Mouse (Mus musculus): ENCODE results near the gene Psmd5. TPM values are rescaled to one million over a fixed set of nuclear protein-coding genes. Genes with fewer than 3 reads are reported as not detected.

Psmd5 gene
- polyA plus RNA-seq (2016; fragmentation: Nextera tagmentation; extraction: Ambion mirVana), result 94.5 and 94.9 TPM in 2 replicates

DNA sequence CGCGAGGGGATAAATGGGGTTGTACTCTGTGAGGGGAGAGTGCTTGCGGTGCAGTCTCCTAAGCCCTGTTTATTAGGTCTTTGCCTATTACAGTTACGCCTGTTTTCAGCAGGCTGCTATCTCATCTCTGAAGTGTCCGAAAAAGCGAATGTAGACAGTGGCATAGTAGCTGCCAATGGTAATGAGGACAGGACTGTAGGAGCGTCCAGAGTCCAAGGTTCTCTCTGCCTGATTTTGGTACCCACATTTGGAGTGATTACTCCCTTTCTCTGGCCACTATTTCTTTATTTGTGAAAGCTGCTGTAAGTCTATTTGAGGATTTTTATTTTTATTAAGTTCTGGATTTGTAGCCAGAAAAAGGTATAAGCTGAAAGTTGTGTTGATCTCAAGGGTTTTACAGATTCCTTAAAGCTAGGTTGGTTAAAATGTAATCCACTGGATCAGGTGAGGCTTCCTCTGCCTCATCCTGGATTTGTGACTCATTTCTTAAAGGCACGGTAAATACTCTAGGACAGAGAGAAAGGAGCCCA lies at the start of gene Psmd5:
TSS of gene Psmd5 (minus strand) at position 153 of the 530 bp plus-strand sequence.
- no peak for ATAC-seq (ENCODE audit: low FRiP score, low read depth)
- no peaks in the 10 kb centered on the region for H3K9me3 ChIP-seq
- H3K27ac ChIP-seq, result no peak within 1 kb of the TSS
- H3K4me3 ChIP-seq, result no peak within 1 kb of the TSS
- H3K4me1 ChIP-seq, result peaks cover 10% of the 10 kb centered on the region
- H3K4me2 ChIP-seq (replicated peaks), result peak within 1 kb of the TSS; percentile 32
- WGBS, result 16% methylated on average over 8 of the region's 8 CpGs
- no peaks in the 10 kb centered on the region for H3K36me3 ChIP-seq
- H3K27me3 ChIP-seq (replicated peaks), result peaks cover 21% of the 10 kb centered on the region
- H3K9ac ChIP-seq, result 0 out of 2 replicates have a peak within 1 kb of the TSS, but pooled peaks have one; percentile 5

DNA sequence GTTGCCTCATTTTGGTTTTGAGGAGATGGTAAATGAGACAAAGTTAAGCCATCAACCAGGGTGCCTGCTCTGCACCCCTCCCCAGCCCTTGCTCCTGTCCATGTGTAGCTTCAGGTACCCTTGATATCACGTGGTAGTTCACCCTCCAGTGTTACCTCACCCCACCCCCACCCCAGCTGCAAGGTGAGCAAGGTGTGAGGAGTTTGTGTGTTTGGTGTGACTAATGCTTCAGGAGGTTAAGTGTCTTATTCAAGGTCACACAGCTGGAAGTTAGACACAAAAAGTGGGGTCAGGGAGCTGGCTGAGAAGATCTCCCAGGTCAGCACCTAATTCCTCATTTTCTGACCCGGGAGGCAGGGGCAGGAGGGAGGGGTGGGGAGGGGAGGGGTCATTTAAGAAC lies 48.0 kb upstream of the Psmd5 start:
- 34% methylated on average over 2 of the region's 2 CpGs for WGBS

DNA sequence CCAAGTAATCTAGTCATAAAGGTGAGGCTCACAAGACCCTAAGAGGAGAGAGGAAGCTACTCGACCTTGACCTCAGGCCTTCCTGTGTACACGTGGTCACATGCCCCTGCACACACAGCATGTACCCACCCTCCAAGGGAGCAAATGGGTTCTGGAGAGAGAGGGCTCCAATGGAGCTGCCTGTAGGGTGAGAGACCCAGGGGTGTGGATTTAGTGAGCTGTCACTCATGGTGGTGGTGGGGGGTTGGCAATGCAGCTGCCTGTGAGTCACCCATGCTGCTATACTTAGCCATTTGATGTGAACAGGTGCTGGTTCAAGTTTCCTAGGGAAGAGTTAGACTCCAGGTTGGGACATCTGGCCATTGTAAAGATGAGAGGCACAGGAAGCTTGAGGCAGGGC lies 45.4 kb upstream of the Psmd5 start:
- Histone ChIP-seq H3K9ac (no peak overlapping the region), H3K4me3 (no peak overlapping the region), H3K36me3 (no peaks in the 10 kb centered on the region), H3K4me1 (peaks cover under 1% of the 10 kb centered on the region; the same call in 1 of the 2 replicates), H3K4me2 (replicated peaks) (no peak overlapping the region), H3K27me3 (replicated peaks) (peaks cover 6% of the 10 kb centered on the region; the same call in 1 of the 2 replicates), H3K9me3 (no peaks in the 10 kb centered on the region), H3K27ac (no peak overlapping the region)
- WGBS, result 70% methylated on average over 2 of the region's 2 CpGs
- ATAC-seq (ENCODE audit: low FRiP score, low read depth), result no peak

More for the DNA sequence above, 48.0 kb upstream of the Psmd5 start:
- Histone ChIP-seq H3K27ac (no peak overlapping the region), H3K4me2 (replicated peaks) (no peak overlapping the region), H3K4me3 (no peak overlapping the region), H3K4me1 (no peaks in the 10 kb centered on the region), H3K9me3 (no peaks in the 10 kb centered on the region), H3K27me3 (replicated peaks) (no peaks in the 10 kb centered on the region), H3K36me3 (no peaks in the 10 kb centered on the region), H3K9ac (no peak overlapping the region)
- ATAC-seq (ENCODE audit: low FRiP score, low read depth), result no peak

DNA sequence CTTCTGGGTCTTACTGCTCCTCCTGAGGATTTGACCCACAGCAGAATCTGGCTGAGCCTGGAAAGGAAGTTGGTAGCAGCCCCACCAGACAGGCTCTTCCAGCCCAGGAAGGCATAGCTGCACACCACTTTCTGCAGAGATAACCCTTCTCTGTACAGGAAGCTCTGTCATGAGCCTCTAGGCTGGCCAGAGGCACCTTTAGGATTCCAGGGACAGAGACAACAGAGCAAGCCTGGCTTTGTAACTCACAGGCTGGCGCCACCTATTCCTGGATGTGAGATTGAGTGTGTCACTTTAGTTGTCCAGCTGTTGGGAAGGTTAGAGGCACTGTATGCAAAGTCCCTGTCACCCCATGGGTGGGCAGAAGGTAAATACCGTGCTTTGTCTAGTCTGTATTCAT lies 40.3 kb upstream of the Psmd5 start:
- WGBS, result 35% methylated on average over 2 of the region's 2 CpGs
- H3K9ac ChIP-seq, result no peak overlapping the region
- H3K36me3 ChIP-seq, result no peaks in the 10 kb centered on the region
- H3K27me3 ChIP-seq (replicated peaks), result peaks cover 45% of the 10 kb centered on the region
- H3K4me1 ChIP-seq, result peaks cover 22% of the 10 kb centered on the region
- no peak overlapping the region for H3K4me2 ChIP-seq (replicated peaks)
- H3K27ac ChIP-seq, result no peak overlapping the region
- no peak overlapping the region for H3K4me3 ChIP-seq
- H3K9me3 ChIP-seq, result no peaks in the 10 kb centered on the region
- no peak for ATAC-seq (ENCODE audit: low FRiP score, low read depth)

DNA sequence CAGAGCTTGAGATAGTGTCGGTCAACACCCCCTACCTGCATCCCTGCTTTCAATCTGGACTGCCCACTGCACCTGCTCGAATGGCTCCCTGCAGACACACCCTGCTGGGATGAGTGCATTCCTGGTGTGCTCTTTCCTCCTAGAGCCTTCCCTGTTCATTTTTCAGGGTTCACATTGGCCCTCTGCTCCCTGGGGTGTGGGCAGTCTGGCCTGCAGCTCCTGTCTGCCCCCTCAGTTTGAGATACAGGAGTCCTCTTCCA lies 40.0 kb upstream of the Psmd5 start:
- no peak overlapping the region for H3K9ac ChIP-seq
- ATAC-seq (ENCODE audit: low FRiP score, low read depth), result no peak
- no peak overlapping the region for H3K27ac ChIP-seq
- no peaks in the 10 kb centered on the region for H3K36me3 ChIP-seq
- H3K4me1 ChIP-seq, result peaks cover 22% of the 10 kb centered on the region
- H3K4me3 ChIP-seq, result no peak overlapping the region; the same call in 1 of the 2 replicates
- WGBS, result 14% methylated on average over 2 of the region's 2 CpGs
- peak overlapping the region; percentile 99 for H3K4me2 ChIP-seq (replicated peaks)
- H3K27me3 ChIP-seq (replicated peaks), result peaks cover 45% of the 10 kb centered on the region
- no peaks in the 10 kb centered on the region for H3K9me3 ChIP-seq

DNA sequence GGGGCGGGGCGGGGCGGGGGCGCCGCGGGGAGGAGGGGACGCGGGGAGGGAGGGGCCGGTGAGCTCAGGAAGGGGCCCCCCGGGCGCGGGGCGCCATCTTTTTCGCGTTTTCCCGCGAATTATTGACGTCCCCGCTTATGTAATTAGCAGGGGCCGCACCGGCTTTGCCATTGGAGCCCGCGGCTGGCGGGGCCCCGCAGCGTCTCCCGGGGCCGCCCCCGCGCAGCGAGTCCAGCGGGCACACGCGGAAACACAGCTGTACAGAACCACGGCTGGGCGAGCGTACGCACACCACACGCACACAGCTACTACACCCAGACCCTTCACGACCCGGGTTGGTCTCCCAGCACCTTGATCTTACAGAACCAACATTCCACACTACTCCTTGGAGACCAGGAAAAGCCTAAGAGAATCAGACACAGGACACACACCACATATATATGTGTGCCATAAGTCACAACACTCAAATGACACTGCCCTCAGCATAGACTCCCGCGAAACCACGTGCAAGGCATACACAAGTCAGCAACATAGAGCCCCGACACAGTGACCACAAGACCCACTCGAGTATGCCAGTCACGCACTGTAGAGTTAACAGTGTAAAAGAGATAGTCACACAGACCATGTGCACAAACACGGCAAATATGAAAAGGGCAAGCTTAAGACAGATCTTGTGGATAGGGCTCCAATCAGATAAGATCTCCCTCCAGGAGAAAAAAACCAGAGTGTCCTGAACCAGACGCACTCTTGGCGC lies 39.5 kb upstream of the Psmd5 start:
- no peaks in the 10 kb centered on the region for H3K9me3 ChIP-seq
- H3K4me1 ChIP-seq, result peaks cover 22% of the 10 kb centered on the region
- 5% methylated on average over 40 of the region's 50 CpGs for WGBS
- H3K4me3 ChIP-seq, result peak overlapping the region; percentile 61
- no peaks in the 10 kb centered on the region for H3K36me3 ChIP-seq
- peaks cover 45% of the 10 kb centered on the region for H3K27me3 ChIP-seq (replicated peaks)
- peak; percentile 62; the same call in 1 of the 2 replicates for ATAC-seq (ENCODE audit: low FRiP score, low read depth)
- peak overlapping the region; percentile 99 for H3K4me2 ChIP-seq (replicated peaks)
- H3K9ac ChIP-seq, result peak overlapping the region; percentile 65
- H3K27ac ChIP-seq, result no peak overlapping the region

GRCm38 (mm10) chr2:34913218-34914068 lies 38.7 kb upstream of the Psmd5 start, which contains the start of gene Phf19:
Phf19 (minus strand) TSS chr2:34914026.
- Histone ChIP-seq H3K9me3 (no peaks in the 10 kb centered on the region), H3K4me3 (peak within 1 kb of the TSS; percentile 61), H3K27me3 (replicated peaks) (peaks cover 45% of the 10 kb centered on the region), H3K4me2 (replicated peaks) (peak within 1 kb of the TSS; percentile 99), H3K4me1 (peaks cover 22% of the 10 kb centered on the region), H3K36me3 (no peaks in the 10 kb centered on the region), H3K27ac (no peak within 1 kb of the TSS), H3K9ac (peak within 1 kb of the TSS; percentile 65)
- WGBS, result under 1% methylated on average over 61 of the region's 64 CpGs
- ATAC-seq (ENCODE audit: low FRiP score, low read depth), result peak; percentile 57

DNA sequence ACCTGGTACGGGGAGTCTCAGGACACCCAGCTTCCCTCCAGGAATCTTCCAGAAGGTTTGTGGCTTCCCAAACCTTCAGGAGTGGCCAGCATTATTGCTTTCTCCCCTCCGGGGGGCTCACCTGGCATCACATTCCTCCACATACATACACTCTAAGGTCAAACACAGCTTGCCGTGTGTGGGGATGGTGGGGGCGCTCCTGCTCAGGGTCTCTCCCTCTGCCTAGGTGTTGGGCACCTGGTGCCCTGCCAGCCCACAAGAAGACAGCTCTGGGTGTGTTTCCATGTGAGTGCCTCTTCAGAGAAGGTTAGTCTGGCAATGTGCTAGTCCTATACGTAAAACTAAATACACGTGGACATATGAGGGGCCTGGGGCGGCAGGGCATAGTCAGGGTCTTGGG lies 37.8 kb upstream of the Psmd5 start:
- 48% methylated on average over 7 of the region's 7 CpGs for WGBS
- Histone ChIP-seq H3K4me1 (peaks cover 22% of the 10 kb centered on the region), H3K9me3 (no peaks in the 10 kb centered on the region), H3K27me3 (replicated peaks) (peaks cover 45% of the 10 kb centered on the region), H3K36me3 (no peaks in the 10 kb centered on the region), H3K27ac (no peak overlapping the region), H3K4me2 (replicated peaks) (peak overlapping the region; percentile 99), H3K9ac (no peak overlapping the region; the same call in 1 of the 2 replicates), H3K4me3 (no peak overlapping the region)
- no peak for ATAC-seq (ENCODE audit: low FRiP score, low read depth)

- Histone ChIP-seq H3K9ac (no peak overlapping the region), H3K27me3 (replicated peaks) (peaks cover 45% of the 10 kb centered on the region), H3K9me3 (no peaks in the 10 kb centered on the region), H3K27ac (no peak overlapping the region), H3K4me2 (replicated peaks) (no peak overlapping the region), H3K4me1 (peaks cover 23% of the 10 kb centered on the region), H3K36me3 (no peaks in the 10 kb centered on the region), H3K4me3 (no peak overlapping the region)
- ATAC-seq (ENCODE audit: low FRiP score, low read depth), result no peak
- WGBS, result 85% methylated on average over 5 of the region's 5 CpGs
Measured at GRCm38 (mm10) chr2:34911871-34912270, 37.1 kb upstream of the Psmd5 start.

- H3K9ac ChIP-seq, result no peak overlapping the region
- no peak for ATAC-seq (ENCODE audit: low FRiP score, low read depth)
- no peaks in the 10 kb centered on the region for H3K9me3 ChIP-seq
- H3K4me3 ChIP-seq, result no peak overlapping the region
- H3K27me3 ChIP-seq (replicated peaks), result peaks cover 34% of the 10 kb centered on the region
- no peaks in the 10 kb centered on the region for H3K36me3 ChIP-seq
- H3K4me1 ChIP-seq, result peaks cover 27% of the 10 kb centered on the region
- no peak overlapping the region for H3K27ac ChIP-seq
- H3K4me2 ChIP-seq (replicated peaks), result no peak overlapping the region
- 91% methylated on average over 4 of the region's 4 CpGs for WGBS
Measured at GRCm38 (mm10) chr2:34909719-34910118, 35.0 kb upstream of the Psmd5 start.

- WGBS, result 40% methylated on average over 12 of the region's 12 CpGs
- H3K36me3 ChIP-seq, result no peaks in the 10 kb centered on the region
- peaks cover 9% of the 10 kb centered on the region; the same call in 1 of the 2 replicates for H3K27me3 ChIP-seq (replicated peaks)
- H3K27ac ChIP-seq, result no peak overlapping the region
- no peak overlapping the region for H3K9ac ChIP-seq
- no peaks in the 10 kb centered on the region for H3K9me3 ChIP-seq
- H3K4me2 ChIP-seq (replicated peaks), result no peak overlapping the region
- peaks cover 18% of the 10 kb centered on the region for H3K4me1 ChIP-seq
- no peak for ATAC-seq (ENCODE audit: low FRiP score, low read depth)
- no peak overlapping the region for H3K4me3 ChIP-seq
Measured at GRCm38 (mm10) chr2:34906861-34907604, 32.3 kb upstream of the Psmd5 start.

Measured in neural tube, embryonic 12.5 days (tissue).